Mouse (Mus musculus) naive thymus-derived CD4-positive, alpha-beta T cell, adult 2 months (primary cell): ENCODE results near the gene Zbtb46.

ENCODE experiments used
- DNase-seq: peaks from one replicate; pipeline ENCODE4 v3.0.0-alpha.2; 2011; ENCODE audit warnings: low read depth

Gene Zbtb46

GRCm38 (mm10) chr2:181363946-181364345 lies 95.3 kb downstream of the Zbtb46 start:
- DNase-seq, result no peak

- DNase-seq, result no peak
Measured at GRCm38 (mm10) chr2:181356780-181357179, 102.4 kb downstream of the Zbtb46 start.

GRCm38 (mm10) chr2:181342766-181343165 lies 116.5 kb downstream of the Zbtb46 start:
- DNase-seq, result no peak

- DNase-seq, result no peak
Measured at GRCm38 (mm10) chr2:181340426-181340825, 118.8 kb downstream of the Zbtb46 start.
